Mouse (Mus musculus) testis, postnatal 14 days (tissue): Measurements from ENCODE around the gene Nt5c.
"Not testable (repeated sequence)": the region's sequence is repeated elsewhere in the genome, so short reads cannot be mapped to it uniquely, and the experiment has no call there.

ENCODE experiments used
- DNase-seq: peaks from one replicate; pipeline ENCODE4 v3.0.0; 2021; ENCODE audit warnings: low spot score

The Nt5c gene

GRCm38 (mm10) chr11:115491356-115492083 is at the start of gene Nt5c:
Gene Nt5c (minus strand): TSS chr11:115491862.
- peak; percentile 80 for DNase-seq

DNA sequence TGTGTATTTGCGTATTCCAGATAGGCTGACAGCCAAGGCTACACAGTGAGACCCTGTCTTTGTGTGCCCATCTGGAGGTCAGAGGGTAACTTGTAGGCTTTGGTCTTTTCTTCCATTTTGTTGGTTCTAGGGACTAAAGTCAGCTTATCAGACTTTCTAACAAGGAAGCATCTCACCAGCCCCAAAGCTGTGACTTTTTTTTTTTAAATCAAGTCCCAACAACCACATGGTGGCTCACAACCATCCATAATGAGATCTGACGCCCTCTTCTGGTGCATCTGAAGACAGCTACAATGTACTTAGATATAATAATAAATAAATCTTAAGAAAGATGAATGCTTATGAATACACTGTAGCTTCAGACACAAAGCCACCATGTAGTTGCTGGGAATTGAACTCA is 46.4 kb upstream of the Nt5c start:
- no peak for DNase-seq

GRCm38 (mm10) chr11:115536856-115537568 is 45.4 kb upstream of the Nt5c start:
- peak; percentile 58 for DNase-seq

DNA sequence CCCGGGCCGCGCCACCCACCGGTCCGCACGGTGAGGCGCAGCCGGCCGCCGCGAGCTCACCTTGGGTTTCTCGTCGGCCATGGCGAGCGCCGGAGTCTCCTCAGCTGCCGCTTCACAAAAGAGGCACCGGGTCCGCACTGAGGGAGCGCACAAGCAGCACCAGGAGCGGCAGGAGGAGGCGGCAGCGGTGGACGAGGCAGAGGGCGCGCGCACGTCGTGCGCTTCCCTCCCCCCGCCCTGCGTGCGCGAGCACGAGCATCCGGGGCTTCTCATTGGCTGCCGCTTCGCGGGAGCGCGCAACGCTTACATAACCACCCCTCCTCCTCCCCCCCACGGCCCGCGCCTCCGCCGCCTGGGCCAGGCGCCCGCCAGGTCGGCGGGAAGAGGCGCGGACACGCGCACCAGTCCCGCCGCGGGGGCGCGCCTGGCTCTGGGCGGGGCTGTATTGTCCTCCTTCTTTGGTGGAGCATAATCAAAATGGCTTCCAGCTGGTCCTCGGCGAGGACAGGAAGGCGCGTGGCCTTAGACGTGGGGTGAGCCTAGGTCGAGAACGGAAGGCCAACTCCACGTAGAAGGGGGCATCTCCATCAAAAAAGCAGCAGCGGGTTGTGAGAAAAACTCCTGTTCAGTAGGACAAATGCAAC is 44.5 kb upstream of the Nt5c start, which contains the start of gene Sumo2:
Gene Sumo2 (minus strand): TSS at position 239 of the 644 bp plus-strand sequence.
- DNase-seq, result peak; percentile 98

DNA sequence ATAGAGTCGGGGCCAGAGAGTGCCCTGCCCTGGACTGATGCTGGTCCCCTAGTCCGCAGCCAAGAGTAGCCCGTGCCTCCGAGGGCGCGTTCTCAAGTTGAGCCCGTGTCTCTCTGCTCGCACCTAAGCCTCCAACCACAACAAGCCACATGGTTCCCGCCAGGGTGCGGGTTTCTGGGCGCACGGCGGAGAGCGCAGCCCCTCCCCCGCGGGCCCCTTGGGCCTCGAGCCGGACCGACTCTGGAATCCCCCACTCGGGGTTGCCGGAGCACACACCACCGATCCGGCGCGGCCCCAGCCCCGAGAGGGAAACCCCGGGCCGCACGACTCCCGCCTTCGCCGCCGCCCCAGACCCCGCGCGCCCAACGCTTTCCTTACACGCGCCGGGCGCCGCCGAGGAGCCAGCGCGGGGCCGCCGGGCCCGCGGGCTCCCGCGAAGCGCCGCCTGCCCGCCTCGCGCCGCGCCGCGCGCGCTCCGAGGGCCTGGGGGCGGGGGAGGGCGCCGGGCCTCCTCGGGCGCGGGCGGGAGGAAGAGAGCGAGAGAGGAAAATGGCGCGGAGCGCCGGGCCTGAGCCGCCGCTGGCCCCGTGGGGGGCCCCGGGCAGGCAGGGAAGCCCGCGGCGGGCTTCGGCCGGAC is 43.9 kb upstream of the Nt5c start:
- peak; percentile 80 for DNase-seq

- no peak for DNase-seq
These were observed 43.2 kb upstream of the Nt5c start for GRCm38 (mm10) chr11:115534759-115535371.

GRCm38 (mm10) chr11:115526446-115526845 is 34.8 kb upstream of the Nt5c start:
- not testable (repeated sequence) for DNase-seq

DNA sequence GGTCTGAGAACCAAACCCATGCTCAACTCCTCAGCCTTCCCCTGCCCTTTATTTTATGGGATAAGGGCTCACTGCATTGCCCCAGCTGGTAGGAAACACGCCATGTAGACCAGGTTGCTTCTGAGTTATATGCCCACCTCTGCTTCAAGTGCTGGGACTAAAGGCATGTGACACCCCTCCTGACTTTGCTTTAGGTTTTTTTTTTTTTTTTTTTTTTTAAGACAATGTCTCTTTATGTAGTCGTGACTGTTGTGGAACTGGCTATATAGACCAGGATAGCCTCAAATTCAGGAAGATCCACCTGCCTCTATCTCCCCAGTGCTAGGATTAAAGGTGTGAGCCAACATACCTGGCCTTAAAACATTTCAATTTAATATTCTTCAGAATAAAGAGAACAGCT is 31.0 kb upstream of the Nt5c start:
- no peak for DNase-seq

DNA sequence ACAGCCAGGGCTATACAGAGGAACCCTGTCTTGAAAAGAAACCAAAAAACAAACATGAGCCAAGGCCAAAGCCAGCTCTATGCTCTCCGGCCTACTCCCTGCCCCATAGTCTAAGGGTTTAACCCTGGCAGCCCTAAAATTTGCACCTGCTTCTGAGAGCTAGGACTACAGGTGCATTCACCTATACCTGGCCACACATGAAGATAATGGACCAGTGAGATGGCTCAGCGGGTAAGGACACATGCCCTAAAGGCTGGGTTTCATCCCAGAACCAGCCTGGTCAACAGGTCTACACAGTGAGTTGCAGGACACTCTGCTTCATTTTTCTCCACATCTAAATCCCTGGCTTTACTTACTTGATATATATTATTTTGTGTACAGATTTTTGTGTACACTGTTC is 30.6 kb upstream of the Nt5c start:
- no peak for DNase-seq

GRCm38 (mm10) chr11:115521080-115521479 is 29.4 kb upstream of the Nt5c start:
- no peak for DNase-seq

GRCm38 (mm10) chr11:115520218-115520617 is 28.6 kb upstream of the Nt5c start:
- DNase-seq, result no peak

GRCm38 (mm10) chr11:115519581-115519980 is 27.9 kb upstream of the Nt5c start:
- DNase-seq, result no peak

DNA sequence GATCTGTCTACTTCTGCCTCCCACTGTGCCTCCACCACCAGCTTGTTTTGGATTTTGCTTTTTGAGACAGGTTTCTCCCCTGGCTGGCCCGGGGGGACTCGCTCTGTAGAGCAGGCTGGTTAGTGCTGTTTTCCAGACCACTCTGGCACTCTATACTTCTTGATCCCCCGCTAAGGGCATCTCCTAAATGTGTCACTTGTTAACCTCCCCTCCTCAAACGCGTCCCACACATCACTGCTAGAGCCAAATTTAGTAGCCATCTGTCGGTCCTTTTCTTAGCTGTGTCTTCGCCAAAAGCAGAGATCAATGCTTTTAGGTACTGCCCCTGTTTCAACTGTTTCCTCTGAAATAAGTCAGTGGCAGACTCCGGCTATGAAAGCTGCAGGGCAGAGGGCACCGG is 27.0 kb upstream of the Nt5c start:
- no peak for DNase-seq

- DNase-seq, result no peak
These were observed 25.3 kb upstream of the Nt5c start for GRCm38 (mm10) chr11:115516942-115517341.

GRCm38 (mm10) chr11:115515021-115515420 is 23.4 kb upstream of the Nt5c start:
- no peak for DNase-seq

DNA sequence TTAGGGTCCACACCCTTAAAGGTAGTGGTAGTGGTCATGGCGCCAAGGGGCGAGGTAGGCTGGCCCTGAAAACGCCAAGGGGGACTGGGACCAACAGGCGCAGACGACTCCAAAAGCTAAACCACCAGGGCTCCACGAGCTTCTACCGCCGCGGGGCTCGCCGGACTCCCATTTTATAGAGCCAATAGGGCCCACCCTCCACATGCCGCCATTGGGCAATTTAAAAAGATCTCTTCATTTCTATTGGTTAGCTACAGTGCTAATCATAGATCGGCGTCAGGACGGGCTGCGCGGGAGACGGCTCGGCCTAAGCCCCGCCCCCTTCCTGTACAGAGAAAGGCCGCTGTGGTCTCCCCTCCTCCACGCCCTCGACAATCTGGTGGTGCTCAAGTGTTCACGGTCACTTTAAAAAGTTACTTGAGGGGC is 22.6 kb upstream of the Nt5c start, which contains the start of gene Jpt1:
Gene Jpt1 (minus strand): TSS at position 150 of the 426 bp plus-strand sequence.
- peak; percentile 95 for DNase-seq

DNA sequence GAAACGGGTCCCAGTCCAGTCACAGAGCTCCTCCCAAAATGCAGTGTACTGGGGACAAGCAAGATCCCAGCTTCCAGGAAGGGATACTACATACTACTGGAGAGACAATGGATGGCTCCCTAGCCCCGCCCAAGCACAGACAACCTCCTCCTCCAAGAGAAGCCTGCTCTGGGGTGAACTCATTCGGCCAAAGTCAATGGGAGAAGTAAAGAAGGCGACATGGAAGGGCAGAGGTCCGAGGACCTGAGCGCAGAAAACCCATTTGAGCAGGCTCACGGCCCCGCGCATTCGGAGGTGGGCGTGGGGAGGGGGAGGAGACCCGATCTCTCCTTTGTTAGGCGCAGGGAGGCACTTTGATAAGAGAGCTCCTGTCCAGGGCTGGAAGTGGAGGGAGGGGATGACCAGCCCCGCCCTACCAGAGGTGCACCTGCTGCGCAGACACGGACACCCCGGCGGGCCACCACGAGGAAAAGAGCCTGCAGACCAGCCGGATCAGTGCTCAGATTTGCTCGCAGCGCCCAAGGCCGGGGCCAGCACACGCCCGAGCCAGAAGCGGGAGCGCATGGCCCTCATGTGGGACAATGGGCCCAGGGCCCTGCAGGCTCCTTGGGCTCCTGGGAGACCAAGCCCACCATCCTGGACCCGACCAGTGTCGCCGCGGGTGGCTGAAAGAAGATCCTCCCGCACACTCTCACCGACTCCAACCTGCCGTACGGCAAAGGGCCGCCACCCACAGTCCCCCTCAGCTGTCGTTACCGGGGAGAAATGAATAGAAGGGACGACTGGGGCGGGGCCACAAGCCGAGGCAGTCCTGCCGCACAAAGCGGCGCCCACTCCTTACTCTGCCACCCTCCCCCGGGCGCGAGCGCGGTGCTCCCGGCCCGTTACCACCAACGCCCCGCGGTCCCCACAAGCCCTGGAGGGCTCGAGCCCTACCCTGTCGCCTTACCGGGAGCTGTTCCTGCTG is 21.9 kb upstream of the Nt5c start:
- peak; percentile 68 for DNase-seq

GRCm38 (mm10) chr11:115512407-115513183 is 20.9 kb upstream of the Nt5c start:
- DNase-seq, result no peak

GRCm38 (mm10) chr11:115512004-115512403 is 20.3 kb upstream of the Nt5c start:
- no peak for DNase-seq

GRCm38 (mm10) chr11:115511121-115511520 is 19.5 kb upstream of the Nt5c start:
- no peak for DNase-seq
